Mouse (Mus musculus): ENCODE results near the gene Olfr8. TPM values are rescaled to one million over a fixed set of nuclear protein-coding genes. Genes with fewer than 3 reads are reported as not detected.
"Not testable (repeated sequence)": the region's sequence is repeated elsewhere in the genome, so short reads cannot be mapped to it uniquely, and the experiment has no call there.

Gene Olfr8
- total RNA-seq (2021), result not detected
- long read RNA-seq, experiment 1, result 0 reads
- long read RNA-seq, experiment 2, result 0 reads

- DNase-seq (ENCODE audit: low spot score in 2 of 2), result not testable (repeated sequence)
These were observed at the start of gene Olfr8 for GRCm38 (mm10) chr10:78950336-78950735. Gene Olfr8, plus strand, starts transcription at chr10:78950636.

DNA sequence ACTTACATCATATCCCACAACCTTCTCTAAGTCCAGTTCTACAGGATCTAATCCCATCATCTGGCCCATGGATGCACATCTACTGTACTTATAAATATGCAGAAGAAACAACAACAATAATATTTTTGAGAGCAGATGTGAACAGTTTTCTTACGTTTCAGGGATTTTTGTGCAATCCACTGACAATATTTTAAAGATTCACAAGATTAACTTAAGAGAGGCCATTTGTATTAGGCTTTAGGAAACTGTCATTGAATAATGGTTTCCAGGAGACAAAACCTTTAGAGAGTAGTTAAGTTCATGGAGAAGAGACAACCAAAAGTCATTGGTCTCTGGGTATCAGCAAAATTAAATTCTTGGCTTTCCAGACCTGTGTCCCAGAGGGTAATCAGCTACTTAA, 37.6 kb upstream of the Olfr8 start, which contains the start of gene Olfr1354:
TSS of gene Olfr1354 (plus strand) at position 301 of the 400 bp plus-strand sequence.
- not testable (repeated sequence) for DNase-seq (ENCODE audit: low spot score in 2 of 2)

GRCm38 (mm10) chr10:78963009-78963408, 12.6 kb downstream of the Olfr8 start, which contains the start of gene Olfr1353:
Gene Olfr1353, plus strand, starts transcription at chr10:78963309.
- DNase-seq (ENCODE audit: low spot score in 2 of 2), result not testable (repeated sequence)

DNA sequence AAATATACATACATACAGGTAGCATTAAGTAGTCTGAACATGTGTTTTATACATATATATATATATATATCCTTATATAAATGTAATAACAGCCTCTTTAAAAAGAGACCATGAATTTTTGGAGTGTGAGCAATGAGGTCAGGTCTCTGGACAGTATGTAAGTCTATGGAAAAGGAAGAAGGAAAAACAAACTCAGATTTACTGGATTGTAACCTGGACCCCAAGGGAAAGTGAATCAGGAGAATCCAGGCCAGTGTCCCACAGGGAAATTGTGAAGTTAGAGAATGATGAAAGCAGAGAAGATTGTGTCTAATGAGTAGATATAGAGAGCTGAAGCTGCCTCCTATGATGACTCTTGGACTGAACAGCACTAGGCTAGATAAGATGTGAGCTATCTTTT, 30.3 kb downstream of the Olfr8 start, which contains the start of gene Olfr1352:
TSS of gene Olfr1352 (plus strand) at position 301 of the 400 bp plus-strand sequence.
- no peak for DNase-seq (ENCODE audit: low spot score in 2 of 2)

Other genes with a start within 250 kb of the Olfr8 start
- not detected for gene Casp14, start 232.3 kb upstream of the Olfr8 start, total RNA-seq (2021)
- not detected for gene Ccdc105, start 197.6 kb upstream of the Olfr8 start, total RNA-seq (2021)
- under 1 TPM; 0.48 to 0.53 TPM for gene Slc1a6, start 170.1 kb upstream of the Olfr8 start, total RNA-seq (2021)
- gene Olfr1356, start 98.5 kb upstream of the Olfr8 start, total RNA-seq (2021), result not detected
- not detected for gene Olfr1355, start 75.1 kb upstream of the Olfr8 start, total RNA-seq (2021)
- not detected for gene Olfr1354, start 37.5 kb upstream of the Olfr8 start, total RNA-seq (2021)
- gene Olfr1353, start 12.7 kb downstream of the Olfr8 start, total RNA-seq (2021), result not detected
- gene Olfr1352, start 30.4 kb downstream of the Olfr8 start, total RNA-seq (2021), result not detected
- not detected for gene Olfr1351, start 61.8 kb downstream of the Olfr8 start, total RNA-seq (2021)
- gene Olfr57, start 78.1 kb downstream of the Olfr8 start, total RNA-seq (2021), result not detected
- gene 2610008E11Rik, start 147.0 kb downstream of the Olfr8 start, total RNA-seq (2021), result 10 to 100 TPM; 26.6 to 28.9 TPM
- gene Vmn2r80, start 198.1 kb downstream of the Olfr8 start, total RNA-seq (2021), result not detected